Mouse (Mus musculus): ENCODE results near the gene Usf1.

DNA sequence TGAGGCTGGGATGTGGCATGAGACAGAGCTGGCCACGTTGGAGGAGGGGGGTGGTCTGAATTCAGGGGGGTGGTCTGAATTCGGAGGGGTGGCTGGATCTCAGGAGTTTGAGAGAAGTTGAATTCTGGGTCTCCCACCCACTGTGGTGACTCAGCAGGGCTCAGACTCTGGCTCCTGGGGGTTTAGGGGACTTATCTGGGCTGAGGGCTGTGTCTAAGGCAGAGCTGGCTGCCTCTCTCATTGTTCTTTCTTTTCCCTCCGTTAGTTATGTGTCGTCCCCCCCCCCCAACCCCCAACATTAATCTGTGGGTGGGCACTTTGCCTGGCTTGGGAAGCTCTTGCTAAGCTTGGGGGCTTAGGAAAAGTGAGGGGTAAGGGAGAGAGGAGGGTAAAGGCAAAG lies 37.2 kb upstream of the Usf1 start:
- TF ChIP-seq CTCF (IDR thresholded peaks at IDR 0.05; ENCODE audit: control insufficient read depth, insufficient read depth, insufficient read length) = no peak
- TF ChIP-seq USF1 (IDR thresholded peaks at IDR 0.05; ENCODE audit: low read depth) = no peak
- TF ChIP-seq MAX (IDR thresholded peaks at IDR 0.05) = no peak
